Mouse (Mus musculus): ENCODE results near the gene Grm3. TPM values are rescaled to one million over a fixed set of nuclear protein-coding genes. Genes with fewer than 3 reads are reported as not detected.

Grm3 gene
- total and polyA plus RNA-seq, 3 experiments: not detected

DNA sequence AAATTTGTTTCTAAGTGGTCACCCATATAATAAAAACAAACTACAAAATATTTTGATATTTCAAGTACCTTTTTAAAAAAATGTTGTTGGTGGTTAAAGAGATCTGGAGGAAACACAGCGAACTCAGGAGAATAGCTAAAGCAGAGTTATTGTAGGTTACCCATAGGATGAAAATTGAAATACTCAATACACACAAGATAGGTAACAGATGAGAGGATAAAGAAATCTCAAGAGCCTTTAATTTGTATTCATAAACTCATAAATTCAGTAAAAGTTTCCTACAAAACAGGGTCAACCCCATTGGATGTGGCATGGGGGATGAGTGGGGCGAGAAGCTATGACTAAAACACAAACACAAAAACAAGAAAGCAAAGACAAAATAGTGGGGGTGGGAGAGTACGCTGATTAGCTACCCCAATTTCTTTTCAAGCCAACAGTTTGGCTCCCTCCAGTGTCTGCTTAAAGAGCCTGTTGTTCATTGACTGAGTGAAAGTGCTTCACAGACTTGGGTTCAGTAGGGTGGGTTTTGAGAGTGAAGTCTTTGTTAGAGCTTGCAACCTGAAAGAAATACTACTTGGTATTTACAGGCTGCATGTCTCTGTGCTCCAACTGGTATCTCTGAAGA, 21.5 kb downstream of the Grm3 start:
- Histone ChIP-seq H3K9me3 (replicated peaks; ENCODE audit: insufficient read depth, low read length) (no peaks in the 10 kb centered on the region), H3K79me2 (ENCODE audit: control insufficient read depth, insufficient read depth, low read length, poor library complexity) (no peaks in the 10 kb centered on the region), H3K27me3 (ENCODE audit: control insufficient read depth in 1 of 2, insufficient read depth in 2 of 2, low read length in 2 of 2) (no peaks in the 10 kb centered on the region), H3K36me3 (ENCODE audit: control insufficient read depth in 1 of 2, insufficient read depth in 2 of 2, low read length in 2 of 2) (no peaks in the 10 kb centered on the region), H3K4me3 (ENCODE audit: control insufficient read depth in 1 of 2, insufficient read depth in 1 of 2, low read depth in 2 of 2, low read length in 2 of 2) (no peak overlapping the region), H3K4me1 (ENCODE audit: control insufficient read depth in 1 of 2, insufficient read depth in 2 of 2, low read length in 2 of 2) (no peaks in the 10 kb centered on the region), H3K27ac (ENCODE audit: control insufficient read depth, low read depth, low read length) (no peak overlapping the region), H3K9ac (ENCODE audit: control insufficient read depth, low read depth, low read length, poor library complexity, severe bottlenecking) (no peak overlapping the region)
- DNase-seq (ENCODE audit: low read depth, low spot score): no peak
- no peak for TF ChIP-seq USF2 (IDR thresholded peaks at IDR 0.05; ENCODE audit: borderline replicate concordance in 1 of 2, insufficient read depth in 1 of 2, low read depth in 1 of 2, low read length in 2 of 2)
- TF ChIP-seq MEF2A (IDR thresholded peaks at IDR 0.05; ENCODE audit: extremely low read depth, insufficient replicate concordance, low read depth, low read length, poor library complexity, severe bottlenecking): no peak
- no peak for TF ChIP-seq NELFE (IDR thresholded peaks at IDR 0.05; ENCODE audit: low read depth, low read length)
- no peak for TF ChIP-seq JUND (IDR thresholded peaks at IDR 0.05; ENCODE audit: low read depth, low read length)
- no peak for TF ChIP-seq RAD21 (IDR thresholded peaks at IDR 0.05; ENCODE audit: low read depth, low read length)
- TF ChIP-seq TAL1 (IDR thresholded peaks at IDR 0.05; ENCODE audit: low read length): no peak
- TF ChIP-seq GABPA (IDR thresholded peaks at IDR 0.05; ENCODE audit: low read depth, low read length): no peak
- no peak for TF ChIP-seq MYB (IDR thresholded peaks at IDR 0.05; ENCODE audit: low read depth, low read length)
- TF ChIP-seq EP300 (IDR thresholded peaks at IDR 0.05; ENCODE audit: low read depth in 1 of 2, low read length in 2 of 2): no peak
- no peak for TF ChIP-seq NRF1 (IDR thresholded peaks at IDR 0.05; ENCODE audit: insufficient read depth, low read depth, low read length, poor library complexity, severe bottlenecking)
- TF ChIP-seq POLR2A (IDR thresholded peaks at IDR 0.05; ENCODE audit: control insufficient read depth in 1 of 2, insufficient read depth in 1 of 2, low read depth in 1 of 2, low read length in 2 of 2, poor library complexity in 1 of 2): no peak
- no peak for TF ChIP-seq RCOR1 (IDR thresholded peaks at IDR 0.05; ENCODE audit: low read depth, low read length)
- TF ChIP-seq KAT2A (conservative IDR thresholded peaks at IDR 0.05; ENCODE audit: low read depth, low read length): no peak
- TF ChIP-seq MAX (IDR thresholded peaks at IDR 0.05; ENCODE audit: low read length): no peak
- no peak for TF ChIP-seq BHLHE40 (IDR thresholded peaks at IDR 0.05; ENCODE audit: borderline replicate concordance, low read depth, low read length)
- TF ChIP-seq GATA1 (IDR thresholded peaks at IDR 0.05; ENCODE audit: low read depth, low read length): no peak
- no peak for TF ChIP-seq E2F4 (IDR thresholded peaks at IDR 0.05; ENCODE audit: borderline replicate concordance, low read depth, low read length)
- TF ChIP-seq SMC3 (IDR thresholded peaks at IDR 0.05; ENCODE audit: low read depth, low read length): no peak
- TF ChIP-seq CHD1 (IDR thresholded peaks at IDR 0.05; ENCODE audit: low read depth, low read length): no peak

DNA sequence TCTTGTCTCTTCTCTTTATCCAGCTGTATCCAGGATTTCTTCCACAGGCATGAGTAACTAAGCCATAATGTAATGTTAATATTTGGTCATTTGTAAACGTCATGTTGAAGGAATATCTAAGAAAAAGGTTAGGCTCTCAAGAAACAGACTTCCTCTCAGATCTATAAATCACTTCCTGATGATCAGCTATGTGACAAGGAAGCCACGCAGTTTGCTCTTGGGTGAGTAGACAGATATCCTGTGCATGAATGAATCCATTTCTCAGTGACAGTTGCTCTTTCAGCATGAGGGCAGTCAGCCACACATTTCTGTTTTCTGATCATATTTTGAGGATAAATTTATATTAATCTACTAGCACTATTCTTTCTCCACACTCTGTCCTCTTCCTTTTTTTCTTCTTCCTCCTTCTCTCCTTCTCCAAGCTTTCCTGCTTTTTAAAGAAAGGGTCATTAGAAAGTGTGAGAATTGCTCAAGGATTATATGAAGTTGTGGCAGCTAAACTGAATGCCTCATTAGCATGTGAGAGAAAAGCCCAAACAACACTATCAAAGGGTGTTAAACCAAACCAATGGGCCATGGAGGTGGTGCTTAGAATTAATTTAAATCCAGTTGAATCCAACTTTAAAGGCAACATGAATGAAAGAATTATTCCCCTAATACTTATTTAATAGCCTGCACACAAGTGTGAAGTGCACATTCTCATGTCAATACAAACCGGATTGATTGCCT, 22.1 kb downstream of the Grm3 start:
- DNase-seq (ENCODE audit: low read depth, low spot score): no peak
- no peaks in the 10 kb centered on the region for H3K4me1 ChIP-seq (ENCODE audit: control insufficient read depth in 1 of 2, insufficient read depth in 2 of 2, low read length in 2 of 2)
- H3K79me2 ChIP-seq (ENCODE audit: control insufficient read depth, insufficient read depth, low read length, poor library complexity): no peaks in the 10 kb centered on the region

More for the DNA sequence above, 22.1 kb downstream of the Grm3 start:
- Histone ChIP-seq H3K9me3 (replicated peaks; ENCODE audit: insufficient read depth, low read length) (no peaks in the 10 kb centered on the region), H3K27me3 (ENCODE audit: control insufficient read depth in 1 of 2, insufficient read depth in 2 of 2, low read length in 2 of 2) (no peaks in the 10 kb centered on the region), H3K9ac (ENCODE audit: control insufficient read depth, low read depth, low read length, poor library complexity, severe bottlenecking) (no peak overlapping the region), H3K36me3 (ENCODE audit: control insufficient read depth in 1 of 2, insufficient read depth in 2 of 2, low read length in 2 of 2) (no peaks in the 10 kb centered on the region), H3K27ac (ENCODE audit: control insufficient read depth, low read depth, low read length) (no peak overlapping the region), H3K4me3 (ENCODE audit: control insufficient read depth in 1 of 2, insufficient read depth in 1 of 2, low read depth in 2 of 2, low read length in 2 of 2) (no peak overlapping the region)
- TF ChIP-seq RAD21 (IDR thresholded peaks at IDR 0.05; ENCODE audit: low read depth, low read length): no peak
- no peak for TF ChIP-seq ZKSCAN1 (IDR thresholded peaks at IDR 0.05; ENCODE audit: low read depth, low read length)
- TF ChIP-seq E2F4 (IDR thresholded peaks at IDR 0.05; ENCODE audit: borderline replicate concordance, low read depth, low read length): no peak
- no peak for TF ChIP-seq JUND (IDR thresholded peaks at IDR 0.05; ENCODE audit: low read depth, low read length)
- no peak for TF ChIP-seq POLR2AphosphoS2 (IDR thresholded peaks at IDR 0.05; ENCODE audit: low read length)
- TF ChIP-seq GABPA (IDR thresholded peaks at IDR 0.05; ENCODE audit: low read depth, low read length): no peak
- no peak for TF ChIP-seq MAZ (IDR thresholded peaks at IDR 0.05; ENCODE audit: low read depth, low read length)
- no peak for TF ChIP-seq CHD2 (IDR thresholded peaks at IDR 0.05; ENCODE audit: low read length)
- no peak for TF ChIP-seq MEF2A (IDR thresholded peaks at IDR 0.05; ENCODE audit: extremely low read depth, insufficient replicate concordance, low read depth, low read length, poor library complexity, severe bottlenecking)
- no peak for TF ChIP-seq HCFC1 (IDR thresholded peaks at IDR 0.05; ENCODE audit: low read depth, low read length)

All from MEL (cell line).